8 mouse cellular contexts compared by ENCODE assay signal in the genomic region with DNA sequence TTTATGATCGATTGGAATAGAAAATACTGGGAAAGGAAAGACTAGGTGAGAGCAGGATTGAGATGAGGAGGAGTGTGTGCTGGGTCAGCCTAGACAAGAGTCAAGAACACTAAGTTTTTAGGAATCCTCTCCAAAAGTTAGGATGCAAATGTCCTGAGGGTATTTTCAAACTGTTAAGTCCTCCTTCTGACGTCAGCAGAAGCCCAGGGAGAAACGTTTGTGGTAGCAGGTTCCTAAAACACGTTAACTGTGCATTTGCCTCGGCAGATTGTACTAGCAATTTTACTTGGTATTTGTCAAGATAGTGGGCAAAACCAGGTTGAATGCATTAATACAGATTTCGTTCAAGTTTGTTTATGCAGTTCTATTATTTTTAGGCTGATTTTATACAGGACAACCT. TPM values are rescaled to one million over a fixed set of nuclear protein-coding genes. Genes with fewer than 3 reads are reported as not detected.
DNase-seq lines count a peak whose midpoint lies in the region; ATAC-seq and TF ChIP-seq lines count a peak whose summit lies in the region.

No protein-coding gene starts in this region.

- no peak for ATAC-seq in heart, embryonic 13.5 days (ENCODE audit: extremely low read depth, insufficient number of reproducible peaks, low FRiP score, low TSS enrichment)
- ATAC-seq in hindbrain, embryonic 14.5 days (ENCODE audit: low FRiP score): no peak
- no peak for ATAC-seq in midbrain, embryonic 14.5 days (ENCODE audit: low FRiP score, low TSS enrichment)

- no peak for TF ChIP-seq CTCF in MEL (IDR thresholded peaks at IDR 0.05 in 2 of 3, conservative IDR thresholded peaks at IDR 0.05 in 1 of 3; ENCODE audit: control insufficient read depth in 1 of 3, insufficient read depth in 1 of 3, low read depth in 2 of 3, low read length in 3 of 3, poor library complexity in 1 of 3, severe bottlenecking in 1 of 3)

- no peak for DNase-seq in heart, adult 8-10 months (ENCODE audit: low spot score)
- peak; percentile 46 for DNase-seq in MEL (ENCODE audit: low read depth, low spot score)
- DNase-seq in hindbrain, embryonic 14.5 days (ENCODE audit: low spot score): no peak
- no peak for DNase-seq in midbrain, embryonic 14.5 days
- DNase-seq in gastrocnemius, postnatal 36 days: no peak
- DNase-seq in left cerebral cortex, adult 11 months (ENCODE audit: low spot score): no peak
- no peak for DNase-seq in layer of hippocampus, postnatal 36 days

- H3K9ac ChIP-seq in heart, embryonic 13.5 days: peak overlapping the region; percentile 89
- H3K9ac ChIP-seq in MEL (ENCODE audit: control insufficient read depth, low read depth, low read length, poor library complexity, severe bottlenecking): peak overlapping the region; percentile 94
- no peak overlapping the region for H3K9ac ChIP-seq in hindbrain, embryonic 14.5 days
- no peak overlapping the region for H3K9ac ChIP-seq in midbrain, embryonic 14.5 days (replicated peaks; ENCODE audit: low read length)

- H3K79me2 ChIP-seq in MEL (ENCODE audit: control insufficient read depth, insufficient read depth, low read length, poor library complexity): peaks cover 6% of the 10 kb centered on the region

- H3K4me2 ChIP-seq in heart, embryonic 13.5 days: peak overlapping the region; percentile 85
- H3K4me2 ChIP-seq in hindbrain, embryonic 14.5 days (replicated peaks): peak overlapping the region; percentile 94
- peak overlapping the region; percentile 85 for H3K4me2 ChIP-seq in midbrain, embryonic 14.5 days (ENCODE audit: low read length)

- peak overlapping the region; percentile 89 for H3K4me3 ChIP-seq in heart, embryonic 13.5 days
- H3K4me3 ChIP-seq in MEL (ENCODE audit: control insufficient read depth in 1 of 2, insufficient read depth in 1 of 2, low read depth in 2 of 2, low read length in 2 of 2): peak overlapping the region; percentile 94 to 99
- H3K4me3 ChIP-seq in hindbrain, embryonic 14.5 days (replicated peaks; ENCODE audit: low read length): peak overlapping the region; percentile 73
- H3K4me3 ChIP-seq in midbrain, embryonic 14.5 days (replicated peaks; ENCODE audit: low read depth, low read length): peak overlapping the region; percentile 60

- intact Hi-C loops in gastrocnemius, postnatal 36 days (cut with DNase I): loop anchor here (2.0 kb wide), 1 partner anchor 101 kb away; no protein-coding TSS in a partner anchor

- H3K27me3 ChIP-seq in heart, embryonic 13.5 days (replicated peaks): no peaks in the 10 kb centered on the region; the same call in 1 of the 2 replicates
- H3K27me3 ChIP-seq in MEL (ENCODE audit: control insufficient read depth in 1 of 2, insufficient read depth in 2 of 2, low read length in 2 of 2): no peaks in the 10 kb centered on the region
- no peaks in the 10 kb centered on the region for H3K27me3 ChIP-seq in hindbrain, embryonic 14.5 days (ENCODE audit: control insufficient read depth, insufficient read depth, low read length)
- no peaks in the 10 kb centered on the region for H3K27me3 ChIP-seq in midbrain, embryonic 14.5 days (ENCODE audit: control insufficient read depth, insufficient read depth, low read length)

- no peak overlapping the region for H3K27ac ChIP-seq in heart, embryonic 13.5 days (replicated peaks)
- H3K27ac ChIP-seq in MEL (ENCODE audit: control insufficient read depth, low read depth, low read length): no peak overlapping the region
- H3K27ac ChIP-seq in hindbrain, embryonic 14.5 days: no peak overlapping the region
- H3K27ac ChIP-seq in midbrain, embryonic 14.5 days (replicated peaks; ENCODE audit: low read depth, low read length): no peak overlapping the region

- H3K9me3 ChIP-seq in heart, embryonic 13.5 days: no peaks in the 10 kb centered on the region
- no peaks in the 10 kb centered on the region for H3K9me3 ChIP-seq in MEL (replicated peaks; ENCODE audit: insufficient read depth, low read length)
- H3K9me3 ChIP-seq in hindbrain, embryonic 14.5 days (ENCODE audit: control insufficient read depth, low read length): no peaks in the 10 kb centered on the region
- H3K9me3 ChIP-seq in midbrain, embryonic 14.5 days (ENCODE audit: control insufficient read depth, low read length): no peaks in the 10 kb centered on the region

- H3K4me1 ChIP-seq in heart, embryonic 13.5 days: peaks cover 26% of the 10 kb centered on the region
- peaks cover 4 to 5% of the 10 kb centered on the region in 2 experiments; a peak in 3 of 4 replicates for H3K4me1 ChIP-seq in MEL (ENCODE audit: control insufficient read depth in 1 of 2, insufficient read depth in 2 of 2, low read length in 2 of 2)
- 0 out of 2 replicates have a peak, but pooled peaks cover 2% of the 10 kb centered on the region for H3K4me1 ChIP-seq in hindbrain, embryonic 14.5 days (replicated peaks; ENCODE audit: control insufficient read depth, insufficient read depth, low read length)
- peaks cover 10% of the 10 kb centered on the region; the same call in 1 of the 2 replicates for H3K4me1 ChIP-seq in midbrain, embryonic 14.5 days (ENCODE audit: control insufficient read depth, insufficient read depth, low read length)

- no peak for TF ChIP-seq RAD21 in MEL (IDR thresholded peaks at IDR 0.05; ENCODE audit: low read depth, low read length)

- no peak for TF ChIP-seq POLR2A in MEL (IDR thresholded peaks at IDR 0.05; ENCODE audit: control insufficient read depth in 1 of 2, insufficient read depth in 1 of 2, low read depth in 1 of 2, low read length in 2 of 2, poor library complexity in 1 of 2)

- H3K36me3 ChIP-seq in heart, embryonic 13.5 days: peaks cover 37% of the 10 kb centered on the region
- peaks cover 5 to 11% of the 10 kb centered on the region in 2 experiments for H3K36me3 ChIP-seq in MEL (ENCODE audit: control insufficient read depth in 1 of 2, insufficient read depth in 2 of 2, low read length in 2 of 2)
- peaks cover 6% of the 10 kb centered on the region; the same call in 1 of the 2 replicates for H3K36me3 ChIP-seq in hindbrain, embryonic 14.5 days (replicated peaks; ENCODE audit: control insufficient read depth, insufficient read depth)
- H3K36me3 ChIP-seq in midbrain, embryonic 14.5 days (ENCODE audit: control insufficient read depth, insufficient read depth, low read length): 0 out of 2 replicates have a peak, but pooled peaks cover 1% of the 10 kb centered on the region

- WGBS in heart, embryonic 13.5 days: 13% methylated on average over 6 of the region's 6 CpGs
- WGBS in hindbrain, embryonic 14.5 days: 20% methylated on average over 6 of the region's 6 CpGs
- 22% methylated on average over 6 of the region's 6 CpGs for WGBS in midbrain, embryonic 14.5 days

- no peak for TF ChIP-seq EP300 in MEL (IDR thresholded peaks at IDR 0.05; ENCODE audit: low read depth in 1 of 2, low read length in 2 of 2)

TF ChIP-seq in MEL, 35 proteins besides CTCF, POLR2A, EP300 and RAD21:
- TF ChIP-seq UBTF (IDR thresholded peaks at IDR 0.05; ENCODE audit: borderline replicate concordance, insufficient read depth, low read depth, low read length) (no peak), ZNF384 (IDR thresholded peaks at IDR 0.05; ENCODE audit: low read depth, low read length) (0 out of 2 replicates have a peak, but pooled peaks have one; percentile 3)

RNA-seq across cellular contexts. Expression of gene Cep55, which starts 1.0 kb away (rescaled TPM):
- polyA plus RNA-seq in heart, embryonic 13.5 days (2015; fragmentation: Nextera tagmentation; extraction: Ambion mirVana): 25.5 and 26.6 TPM in 2 replicates
- under 1 TPM in 3 of 4 experiments, not detected in 1; 0.24 to 0.63 (median 0.25) TPM for total RNA-seq in heart, adult 8-10 months (2022)
- 11.1 and 14.4 TPM in 2 replicates for total RNA-seq in MEL (2012; rRNA removed)
- 10 to 100 TPM in 1 of 2 experiments, not detected in 1; 17.1 TPM for polyA plus RNA-seq in MEL (2012; ENCODE audit: insufficient read depth in 1 of 2, insufficient read length in 2 of 2, low read depth in 1 of 2, low replicate concordance in 2 of 2, missing spikeins in 1 of 2)
- polyA plus RNA-seq in hindbrain, embryonic 14.5 days (2014; fragmentation: Nextera tagmentation; extraction: Ambion mirVana): 4.6 and 6.8 TPM in 2 replicates
- 2.8 and 10.0 TPM in 2 replicates for polyA plus RNA-seq in midbrain, embryonic 14.5 days (2014; fragmentation: Nextera tagmentation; extraction: Ambion mirVana)
- under 1 TPM; 0.30 to 0.31 TPM for total RNA-seq in gastrocnemius, postnatal 36 days (2021)
- under 1 TPM in 1 of 2 experiments, not detected in 1; 0.28 TPM for total RNA-seq in layer of hippocampus, postnatal 36 days (2021)

RNA-seq across cellular contexts. Expression of gene Myof, which starts 12.4 kb away (rescaled TPM):
- polyA plus RNA-seq in heart, embryonic 13.5 days (2015; fragmentation: Nextera tagmentation; extraction: Ambion mirVana): 4.8 and 5.7 TPM in 2 replicates
- total RNA-seq in heart, adult 8-10 months (2022): 1 to 10 TPM; 6.2 to 9.0 (median 7.7) TPM
- total RNA-seq in MEL (2012; rRNA removed): 0.04 TPM in 1 of 2 replicates, not detected in the other
- not detected for polyA plus RNA-seq in MEL (2012; ENCODE audit: insufficient read depth in 1 of 2, insufficient read length in 2 of 2, low read depth in 1 of 2, low replicate concordance in 2 of 2, missing spikeins in 1 of 2)
- 2.0 and 3.2 TPM in 2 replicates for polyA plus RNA-seq in hindbrain, embryonic 14.5 days (2014; fragmentation: Nextera tagmentation; extraction: Ambion mirVana)
- polyA plus RNA-seq in midbrain, embryonic 14.5 days (2014; fragmentation: Nextera tagmentation; extraction: Ambion mirVana): 0.15 and 1.1 TPM in 2 replicates
- 1 to 10 TPM; 4.5 to 5.6 TPM for total RNA-seq in gastrocnemius, postnatal 36 days (2021)
- total RNA-seq in layer of hippocampus, postnatal 36 days (2021): 1 to 10 TPM; 4.0 to 5.3 TPM

RNA-seq across cellular contexts. Expression of gene Ffar4, which starts 41.1 kb away (rescaled TPM):
- 0.11 and 0.20 TPM in 2 replicates for polyA plus RNA-seq in heart, embryonic 13.5 days (2015; fragmentation: Nextera tagmentation; extraction: Ambion mirVana)
- not detected for total RNA-seq in heart, adult 8-10 months (2022)
- not detected in 2 replicates for total RNA-seq in MEL (2012; rRNA removed)
- not detected for polyA plus RNA-seq in MEL (2012; ENCODE audit: insufficient read depth in 1 of 2, insufficient read length in 2 of 2, low read depth in 1 of 2, low replicate concordance in 2 of 2, missing spikeins in 1 of 2)
- polyA plus RNA-seq in hindbrain, embryonic 14.5 days (2014; fragmentation: Nextera tagmentation; extraction: Ambion mirVana): 0.20 TPM in 1 of 2 replicates, not detected in the other
- 0.14 and 0.15 TPM in 2 replicates for polyA plus RNA-seq in midbrain, embryonic 14.5 days (2014; fragmentation: Nextera tagmentation; extraction: Ambion mirVana)
- not detected for total RNA-seq in gastrocnemius, postnatal 36 days (2021)
- not detected for total RNA-seq in layer of hippocampus, postnatal 36 days (2021)

Comparison
In these comparisons a context has a peak if more than half of its experiments do, and no peak if none do; other contexts are left out.
1. H3K9ac ChIP-seq: peak in heart, embryonic 13.5 days (single experiment) and MEL (single experiment); none in hindbrain, embryonic 14.5 days (single experiment) and midbrain, embryonic 14.5 days (single experiment).
2. Peak in every context shown above with its lines, with median percentiles within 50 percentile points of each other: H3K4me2 ChIP-seq and H3K4me3 ChIP-seq.